Mouse (Mus musculus) lung, adult 10 weeks (tissue): Measurements from ENCODE around the gene Acsf2. TPM values are rescaled to one million over a fixed set of nuclear protein-coding genes. Genes with fewer than 3 reads are reported as not detected.

ENCODE experiments used
- polyA plus RNA-seq: library from polyadenylated mRNA; stranded (reverse); fragments of 350-450 nt; fragmentation: Illumina TruSeq; extraction: RNeasy Lipid Tissue Mini Kit (QIAGEN cat#74804); gene quantifications from one replicate; pipeline ENCODE4 v1.2.3, GENCODE M21; 2014; ENCODE audit warnings: low read depth, low replicate concordance; ENCODE audit not compliant: insufficient read depth

The Acsf2 gene
- polyA plus RNA-seq = 10.8 TPM

GRCm38 (mm10) chr11:94601321-94602281, at the start of gene Acsf2:
TSS of gene Acsf2 (minus strand) at chr11:94601871.

GRCm38 (mm10) chr11:94629199-94629883, 27.7 kb upstream of the Acsf2 start, which contains the start of gene Lrrc59:
TSS of gene Lrrc59 (plus strand) at chr11:94629767.

GRCm38 (mm10) chr11:94564437-94565150, 37.1 kb downstream of the Acsf2 start, which contains the start of gene Chad:
TSS of gene Chad (plus strand) at chr11:94565047.

GRCm38 (mm10) chr11:94548888-94549690, 52.6 kb downstream of the Acsf2 start, which contains the start of gene Rsad1:
TSS of gene Rsad1 (minus strand) at chr11:94549255.

DNA sequence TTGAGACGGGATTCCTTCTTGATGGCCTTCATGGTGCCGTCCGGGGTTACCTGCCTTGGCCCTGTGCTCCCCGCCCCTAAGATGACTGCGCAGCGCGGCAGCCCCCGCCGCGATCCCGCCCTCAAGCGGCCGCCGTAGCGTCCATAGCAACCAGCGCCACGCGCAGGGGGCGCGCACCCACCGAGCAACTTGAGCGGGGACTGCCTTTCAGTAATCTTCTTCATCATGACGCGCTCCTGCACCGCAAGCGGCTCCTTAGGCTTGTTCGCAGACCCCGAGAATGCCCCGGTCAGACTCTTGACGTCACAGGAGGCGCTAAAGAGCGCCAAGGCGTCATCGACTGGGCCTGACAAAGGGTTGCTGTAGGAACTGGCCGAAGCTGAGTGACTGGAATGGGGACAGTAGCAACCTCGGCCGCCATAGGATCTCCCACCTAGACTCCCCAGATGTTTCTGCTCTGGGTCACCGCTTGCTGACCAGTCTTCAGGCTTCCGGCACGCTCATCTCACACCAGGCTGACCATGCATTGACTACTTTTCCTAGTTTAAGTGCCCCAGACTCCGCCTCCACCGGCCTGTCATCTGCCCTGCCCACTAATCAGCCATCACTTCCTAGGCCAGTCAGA, 80.3 kb downstream of the Acsf2 start, which contains the start of gene Mycbpap:
Mycbpap (minus strand) TSS at position 524 of the 625 bp plus-strand sequence.

Other genes starting within 250 kb of the Acsf2 start
- 21.3 TPM for gene Abcc3, start 208.9 kb downstream of the Acsf2 start, polyA plus RNA-seq
- gene Cacna1g, start 127.7 kb downstream of the Acsf2 start, polyA plus RNA-seq = 0.23 TPM
- 0.11 TPM for gene Spata20, start 115.7 kb downstream of the Acsf2 start, polyA plus RNA-seq
- gene Epn3, start 101.9 kb downstream of the Acsf2 start, polyA plus RNA-seq = 21.0 TPM
- 9.0 TPM for gene Mycbpap, start 80.1 kb downstream of the Acsf2 start, polyA plus RNA-seq
- gene Rsad1, start 52.6 kb downstream of the Acsf2 start, polyA plus RNA-seq = 2.1 TPM
- gene Chad, start 36.8 kb downstream of the Acsf2 start, polyA plus RNA-seq = 20.1 TPM
- gene Lrrc59, start 27.9 kb upstream of the Acsf2 start, polyA plus RNA-seq = 32.8 TPM
- 76.6 TPM for gene Mrpl27, start 51.9 kb upstream of the Acsf2 start, polyA plus RNA-seq
- 0.35 TPM for gene Eme1, start 52.1 kb upstream of the Acsf2 start, polyA plus RNA-seq
- gene Xylt2, start 75.6 kb upstream of the Acsf2 start, polyA plus RNA-seq = 9.5 TPM
- not detected for gene Gm11541, start 102.6 kb upstream of the Acsf2 start, polyA plus RNA-seq
- not detected for gene Cdc34b, start 139.9 kb upstream of the Acsf2 start, polyA plus RNA-seq
- gene Tmem92, start 180.8 kb upstream of the Acsf2 start, polyA plus RNA-seq = not detected